Mouse (Mus musculus) liver, embryonic 14.5 days (tissue): ENCODE measurements around the gene Nrp2.

Experiments
- CTCF ChIP-seq: IDR thresholded peaks from 2 replicates; pipeline ENCODE4 v1.5.1; 2016; ENCODE audit warnings: antibody characterized with exemption, low read depth, control low read depth
- EP300 ChIP-seq: IDR thresholded peaks from 2 replicates; pipeline ENCODE4 v1.6.1; 2016; ENCODE audit warnings: antibody characterized with exemption, low read depth

DNA sequence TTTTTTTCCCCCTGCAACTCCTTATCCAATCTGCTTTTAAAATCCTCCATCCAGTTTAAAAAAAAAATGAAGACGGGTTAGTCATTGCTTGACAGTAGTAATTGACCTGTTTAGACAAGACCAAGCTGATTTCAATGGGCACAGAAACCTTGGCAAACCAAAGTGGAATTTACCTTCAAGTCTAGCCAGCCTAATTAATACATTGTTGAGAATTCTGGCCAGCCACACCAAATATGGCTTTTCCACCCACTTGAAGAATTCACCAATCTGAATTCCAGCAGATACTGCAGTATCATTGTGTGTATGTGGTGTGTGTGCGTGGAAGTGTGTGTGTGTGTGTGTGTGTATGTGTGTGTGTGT lies 91.8 kb downstream of the Nrp2 start:
- TF ChIP-seq CTCF (no peak), EP300 (no peak)
